Mouse (Mus musculus) thymus, postnatal 36 days (tissue): ENCODE measurements around the gene Plac8.
A peak's percentile ranks its signal among the peaks of the same experiment; 100 is the strongest.

ENCODE experiments used
- DNase-seq, 2 experiments: peaks; one replicate each; pipeline ENCODE4 v3.0.0; 2022; ENCODE audit warnings: mixed read lengths in 2 of 2

Plac8 gene

DNA sequence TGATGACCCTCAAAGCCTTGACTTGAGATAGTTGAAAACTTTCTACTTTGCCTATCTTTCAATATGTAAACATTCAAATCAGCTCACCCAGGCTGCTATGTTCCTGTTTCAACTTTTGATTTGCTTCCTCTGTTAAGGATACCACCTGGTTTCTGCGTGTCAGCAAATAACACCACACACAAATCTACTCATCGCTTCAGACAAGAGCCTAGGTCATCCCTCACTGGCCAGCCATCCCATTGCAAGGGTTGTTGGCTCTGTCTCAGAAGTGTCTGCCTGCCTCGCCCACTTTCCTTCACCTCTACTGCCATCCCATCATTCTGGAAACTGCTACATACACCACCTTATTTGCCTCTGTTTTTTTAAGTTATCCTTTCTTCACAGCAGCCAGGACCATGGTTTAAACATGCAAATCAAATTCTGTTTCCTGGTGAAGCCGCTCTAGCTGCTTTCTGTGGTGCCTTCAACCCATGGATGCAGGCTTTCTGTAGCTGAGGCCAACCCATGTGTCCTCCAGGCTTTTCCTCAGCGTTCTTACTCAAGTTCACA lies 6.9 kb upstream of the Plac8 start:
- no peak for DNase-seq

DNA sequence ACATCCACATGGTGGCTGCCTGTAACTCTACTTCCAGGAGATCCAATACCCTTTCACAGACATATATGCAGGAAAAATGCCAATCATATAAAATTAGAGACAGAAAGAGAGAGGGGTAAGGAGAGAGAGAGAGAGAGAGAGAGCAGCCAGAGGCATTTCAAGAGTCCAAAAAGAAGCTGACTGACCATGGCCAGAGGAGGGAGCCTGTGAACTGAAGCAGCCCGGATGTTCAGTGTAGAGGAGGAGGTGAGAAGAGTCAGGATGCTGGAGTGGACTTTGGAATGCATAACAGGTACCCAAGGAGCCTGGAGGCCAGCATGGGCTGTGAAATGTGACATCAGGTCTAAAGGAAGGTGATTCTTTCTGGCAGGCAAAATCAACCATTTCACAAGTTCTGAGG lies 2.7 kb upstream of the Plac8 start:
- DNase-seq = no peak

DNA sequence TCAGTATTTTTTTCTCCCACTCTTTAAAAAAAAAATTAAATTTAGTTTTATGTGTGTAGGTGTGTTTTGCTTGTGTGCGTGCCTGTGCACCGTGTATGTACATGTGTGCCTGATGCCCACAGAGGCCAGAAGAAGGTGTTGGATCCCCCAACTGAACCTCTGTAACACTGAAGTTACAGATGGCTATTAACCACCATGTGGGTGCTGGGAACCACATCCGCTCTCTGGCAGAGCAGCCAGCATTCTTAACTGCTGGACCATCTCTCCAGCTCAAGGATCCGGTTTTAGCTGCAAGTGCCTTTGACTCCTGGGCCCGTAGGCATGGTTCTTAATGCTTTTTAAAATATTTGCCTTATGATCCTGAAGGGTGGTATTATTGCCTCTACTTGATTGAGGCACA lies 1.2 kb upstream of the Plac8 start:
- peak in 1 of 2 experiments; percentile 19 for DNase-seq

DNA sequence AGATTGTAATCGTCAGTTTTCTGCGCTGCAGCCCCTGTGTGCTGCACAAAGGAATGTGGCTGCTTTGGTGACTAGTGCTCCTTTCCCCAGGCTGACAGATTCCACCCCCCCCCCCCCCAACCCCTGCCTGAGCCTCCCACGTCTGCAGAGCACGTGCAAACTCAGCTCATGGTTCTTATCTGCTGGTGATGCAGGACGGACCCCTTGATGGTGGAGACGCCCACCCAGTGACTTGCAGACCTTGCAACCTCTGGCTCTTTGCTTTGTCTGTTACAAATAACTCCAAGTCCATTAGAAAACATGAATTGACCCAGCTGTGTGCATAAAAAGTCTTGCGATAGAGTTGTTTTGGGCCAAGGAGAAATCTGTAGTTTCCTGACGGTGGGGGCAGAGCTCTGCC lies 1.3 kb downstream of the Plac8 start:
- DNase-seq = no peak

DNA sequence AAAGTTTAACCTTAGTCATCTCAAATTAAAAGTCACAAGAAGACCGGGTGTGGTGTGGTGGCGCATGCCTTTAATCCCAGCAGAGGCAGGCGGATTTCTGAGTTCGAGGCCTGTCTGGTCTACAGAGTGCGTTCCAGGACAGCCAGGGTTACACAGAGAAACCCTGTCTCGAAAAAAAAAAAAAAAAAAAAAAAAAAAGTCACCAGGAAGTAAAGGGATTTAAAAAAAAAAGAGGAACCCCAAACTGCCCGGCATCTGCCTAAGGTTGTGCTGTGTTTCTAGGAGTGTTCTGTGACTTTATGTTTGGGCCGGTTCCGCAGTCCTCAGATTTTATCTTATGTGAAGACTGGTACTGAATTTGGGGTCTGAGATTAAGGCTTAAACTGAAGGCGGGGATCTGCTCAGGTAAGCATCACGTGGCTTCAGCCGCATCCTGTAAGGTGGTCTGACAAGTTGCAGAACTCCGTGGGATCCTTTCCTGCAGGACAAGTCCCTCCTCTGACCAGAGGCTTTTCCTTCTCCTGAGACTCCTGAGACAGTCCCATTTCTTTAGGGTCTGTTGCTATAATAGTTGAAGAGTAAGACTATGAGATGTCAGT lies 1.9 kb downstream of the Plac8 start:
- DNase-seq = peak in 1 of 2 experiments; percentile 13

DNA sequence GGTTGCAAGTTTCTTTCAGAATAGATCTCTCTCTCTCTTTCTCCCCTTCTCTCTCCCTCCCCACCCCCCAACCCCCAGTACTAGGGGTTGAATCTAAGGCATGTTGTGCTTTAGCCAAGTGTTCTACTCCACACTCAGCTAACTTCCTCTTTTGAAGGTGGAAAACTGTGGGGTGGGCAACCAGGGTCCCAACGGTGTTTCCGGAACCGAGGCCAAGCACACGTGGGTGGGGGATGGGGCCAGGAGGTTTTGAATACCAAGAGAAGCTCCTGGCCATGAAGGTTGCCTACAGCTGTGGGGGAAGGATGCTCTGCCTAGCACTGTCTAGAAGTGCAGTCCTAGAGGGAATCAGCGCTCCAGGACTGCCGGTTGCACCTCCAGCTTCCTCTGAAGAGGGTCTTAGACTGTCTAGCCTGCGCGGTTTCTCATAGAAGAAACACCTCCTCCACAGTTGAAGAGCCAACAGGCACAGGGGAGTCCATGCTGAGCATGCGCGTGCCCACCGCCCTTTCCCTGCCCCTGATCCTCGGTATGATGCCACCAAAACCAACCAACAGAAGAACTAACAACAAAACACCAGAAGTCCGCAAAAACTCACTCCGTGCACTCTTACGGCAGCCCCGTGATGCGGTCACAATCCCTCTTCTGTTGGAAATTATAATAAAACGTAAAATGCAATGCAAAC lies 2.7 kb downstream of the Plac8 start:
- peak; percentile 29 to 59 for DNase-seq

DNA sequence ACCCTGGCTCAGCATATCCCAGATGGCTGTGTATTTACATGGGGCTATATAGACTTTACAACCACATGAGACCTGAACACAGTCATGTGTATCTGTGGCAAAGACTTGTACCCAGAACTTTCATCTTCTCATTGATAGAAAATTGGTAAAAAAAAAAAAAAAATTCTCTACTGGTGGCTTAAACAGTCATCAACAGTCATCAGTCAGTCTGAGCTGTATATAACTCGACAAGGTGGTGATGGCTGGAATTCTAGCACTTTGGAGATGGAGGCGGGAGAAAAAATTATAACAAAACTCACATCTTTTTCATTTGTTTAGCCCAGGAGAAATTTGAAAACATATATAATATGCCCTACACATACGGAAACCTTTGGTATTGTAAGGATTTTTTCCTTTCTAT lies 3.2 kb downstream of the Plac8 start:
- DNase-seq = no peak

DNA sequence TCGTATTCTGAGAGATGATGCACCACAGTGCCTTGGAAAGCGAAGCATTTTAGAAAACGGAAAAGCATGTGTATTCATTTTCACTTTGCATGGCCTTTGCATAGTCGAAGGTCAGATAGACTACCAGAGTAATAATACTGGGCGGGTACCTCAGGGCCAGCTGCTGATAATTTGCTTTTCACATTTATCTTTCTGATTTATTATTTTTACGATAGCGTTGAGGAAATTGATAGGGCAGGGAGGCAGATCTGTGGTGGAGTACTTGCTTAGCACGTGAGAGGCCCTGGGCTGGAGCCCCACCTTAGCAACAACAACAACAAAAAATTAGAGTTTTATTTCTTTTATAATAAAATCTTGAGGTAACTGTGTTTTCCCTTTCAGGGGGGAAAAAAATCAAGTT lies 3.9 kb downstream of the Plac8 start:
- DNase-seq = no peak

DNA sequence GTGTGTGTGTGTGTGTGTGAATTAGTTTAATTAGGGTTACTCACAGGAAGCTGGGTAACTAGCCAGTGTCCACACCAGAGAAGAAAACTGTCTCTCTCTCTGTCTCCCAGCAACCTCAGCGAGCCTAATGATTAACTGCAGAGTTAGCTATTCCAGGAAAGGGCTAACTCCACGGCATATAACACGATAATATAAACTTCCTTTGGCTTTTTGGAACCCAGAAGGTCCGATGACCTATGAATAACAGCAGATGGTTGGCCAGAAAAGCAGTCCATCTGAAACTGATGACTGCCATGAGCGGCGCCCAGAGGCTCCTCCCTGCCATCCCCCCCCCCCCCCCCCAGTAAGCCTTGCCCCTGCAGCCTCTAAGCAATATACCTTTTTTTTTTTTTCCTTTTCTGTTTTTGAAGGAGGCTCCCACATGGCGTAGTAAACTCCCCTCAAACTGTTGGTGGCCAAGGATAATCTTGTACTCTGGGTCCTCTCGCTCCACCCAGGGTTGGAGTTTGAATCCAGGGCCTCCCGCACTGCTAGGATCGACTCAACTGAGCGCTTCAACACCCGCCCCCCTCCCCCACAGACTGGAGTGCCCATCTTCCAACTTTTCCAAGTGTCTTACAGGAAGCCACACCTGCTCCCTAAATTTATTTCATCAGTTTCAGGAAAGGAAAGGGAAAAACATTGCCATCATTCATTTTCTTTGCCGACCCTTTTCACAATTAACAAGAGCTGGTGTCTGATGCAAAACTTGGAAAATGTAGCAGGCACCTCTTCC lies 4.6 kb downstream of the Plac8 start:
- no peak for DNase-seq

DNA sequence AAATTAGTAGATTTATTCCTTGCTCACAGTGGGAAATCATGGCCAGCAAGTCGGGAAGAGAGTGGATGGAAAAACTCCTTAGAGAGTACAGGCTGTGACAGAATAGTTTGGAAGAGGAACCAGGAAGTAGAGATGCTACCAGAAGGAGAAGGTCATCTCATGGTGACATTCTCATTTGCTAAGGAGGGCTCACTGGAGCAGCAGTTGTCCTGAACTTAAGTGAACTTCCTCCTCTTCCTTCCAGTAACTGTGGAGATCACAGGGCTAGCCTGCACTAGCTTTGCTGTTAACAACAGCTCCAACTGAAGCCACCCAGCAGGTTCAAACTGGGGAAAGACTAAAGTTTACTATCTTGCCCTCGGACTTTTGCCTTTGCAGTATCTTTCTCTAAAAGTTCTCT lies 5.2 kb downstream of the Plac8 start:
- no peak for DNase-seq

DNA sequence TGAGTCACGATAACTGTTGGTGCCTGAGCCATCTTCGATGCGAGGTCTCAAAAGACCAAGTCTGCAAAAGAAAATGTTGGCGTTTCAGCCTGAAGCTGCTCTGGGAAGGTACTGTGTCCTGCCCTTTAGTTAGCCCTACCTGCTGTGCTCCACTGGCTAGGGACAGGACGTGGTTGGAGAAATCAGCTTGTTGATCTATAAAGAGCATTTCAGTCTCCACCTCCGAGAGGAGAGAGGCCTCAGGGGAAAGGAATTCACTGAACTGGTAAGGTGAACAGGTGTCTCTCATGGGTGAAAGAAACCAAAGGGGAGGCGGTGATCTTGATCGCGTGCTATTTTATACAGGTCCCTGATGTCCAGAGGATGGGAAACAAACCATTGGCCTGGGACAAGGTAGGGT lies 9.3 kb downstream of the Plac8 start:
- DNase-seq = no peak

DNA sequence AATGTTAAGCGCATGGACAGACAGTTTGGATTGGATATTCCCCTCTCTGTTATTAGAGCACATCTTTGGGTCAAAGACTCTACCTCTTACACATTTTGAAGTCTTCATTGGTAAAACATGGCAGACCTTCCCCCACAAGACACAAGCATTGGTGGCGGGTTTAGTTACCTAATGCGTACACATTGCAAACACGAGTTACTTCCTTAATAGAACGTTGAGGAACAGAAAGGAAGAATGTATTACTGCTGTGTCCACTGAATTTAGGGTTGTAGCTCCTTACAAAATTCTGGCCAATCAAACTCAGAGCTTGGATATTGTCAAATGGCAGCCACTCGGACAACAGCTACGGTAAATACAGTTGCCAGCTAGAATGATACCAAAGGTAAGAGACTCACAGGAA lies 12.7 kb downstream of the Plac8 start:
- no peak for DNase-seq

DNA sequence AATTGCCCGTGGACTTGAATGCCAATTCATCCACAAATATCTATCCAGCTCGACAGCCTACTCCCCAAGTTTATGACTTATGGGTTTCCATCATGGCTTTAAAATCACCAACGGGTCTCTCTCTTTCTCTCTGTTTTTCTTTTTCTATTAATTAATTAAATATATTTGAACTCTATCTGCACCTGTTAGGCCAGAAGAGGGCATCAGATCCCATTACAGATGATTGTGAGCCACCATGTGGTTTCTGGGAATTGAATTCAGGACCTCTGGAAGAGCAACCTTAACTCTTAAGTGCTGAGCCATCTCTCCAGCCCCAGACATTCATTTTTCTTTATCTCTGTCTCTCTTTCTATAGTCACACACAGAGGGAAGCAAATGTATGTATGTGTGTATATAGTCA lies 13.3 kb downstream of the Plac8 start:
- no peak for DNase-seq

DNA sequence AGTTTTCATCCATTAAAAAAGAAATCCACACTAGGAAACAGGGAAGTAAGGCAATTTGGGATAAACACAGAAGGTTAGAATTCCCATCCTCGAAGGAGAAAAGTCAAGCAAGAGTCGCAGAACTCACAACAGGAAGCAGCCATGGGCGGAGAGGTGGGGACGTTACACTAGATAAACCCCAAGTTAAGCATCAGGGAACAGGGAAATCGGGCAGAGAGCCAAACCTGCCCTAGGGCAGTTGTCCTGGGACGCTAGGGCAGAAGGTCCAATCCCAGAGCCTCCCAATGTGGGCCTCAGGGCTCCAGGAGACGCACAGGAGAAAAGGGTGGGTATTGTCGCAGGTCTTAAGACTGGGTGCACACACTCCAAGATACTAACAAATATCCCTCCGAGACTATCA lies 14.5 kb downstream of the Plac8 start:
- no peak for DNase-seq

DNA sequence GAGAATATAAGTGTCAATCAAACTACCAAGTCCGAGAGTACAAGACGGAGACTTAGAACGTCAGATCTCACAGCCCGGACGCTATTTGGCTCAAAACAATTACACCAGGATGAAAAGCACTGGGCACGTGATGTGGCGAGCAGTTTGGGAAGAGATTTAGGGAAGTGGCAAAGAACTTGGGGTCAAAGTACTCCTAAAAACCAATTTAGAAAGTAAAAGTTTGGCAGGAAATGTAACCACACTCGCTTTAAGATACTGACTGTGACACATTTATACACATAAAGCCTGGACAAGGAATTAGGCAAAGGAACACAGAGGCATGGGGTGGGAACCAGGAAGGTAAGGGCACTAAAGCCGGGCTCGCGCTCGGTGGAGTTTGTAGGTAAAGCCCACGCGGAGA lies 15.0 kb downstream of the Plac8 start:
- DNase-seq = no peak

DNA sequence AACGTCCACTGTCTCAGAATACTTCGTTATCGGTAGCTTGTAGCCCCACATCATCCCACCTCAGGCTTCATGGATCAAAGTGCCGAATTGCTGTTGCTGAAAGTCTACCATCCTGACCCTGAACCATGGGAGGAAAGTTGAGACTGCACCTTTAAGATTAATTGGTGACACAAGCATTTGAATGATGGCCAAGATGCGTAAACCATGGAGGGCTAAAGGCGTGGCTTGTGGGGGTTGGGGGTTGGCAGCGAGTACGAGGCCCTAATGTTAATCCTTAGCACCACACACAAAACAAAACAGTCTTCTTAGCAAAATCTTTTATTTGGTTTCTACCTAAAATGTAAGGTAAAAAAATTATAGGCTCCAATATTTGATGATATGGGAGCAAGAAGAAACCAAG lies 18.6 kb downstream of the Plac8 start:
- DNase-seq = no peak

DNA sequence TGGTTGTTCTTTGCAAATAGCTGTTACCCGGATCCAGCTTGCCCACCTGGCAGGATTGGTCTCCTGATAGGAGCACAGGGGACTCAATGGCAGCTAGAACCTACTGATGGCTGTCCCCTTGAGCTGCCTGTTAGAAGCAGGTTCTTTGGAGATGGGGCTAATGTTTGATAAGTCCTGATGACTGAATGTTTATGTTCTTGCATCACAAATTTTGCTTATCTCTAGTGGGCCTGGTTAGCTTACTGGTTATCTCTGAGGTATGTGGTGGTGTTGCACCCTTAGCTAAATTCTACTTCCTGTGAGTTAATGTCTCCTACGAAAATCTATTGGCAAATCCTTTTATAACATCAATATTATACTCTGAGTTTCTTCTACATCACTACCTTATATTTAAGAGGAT lies 20.1 kb downstream of the Plac8 start:
- DNase-seq = no peak

DNA sequence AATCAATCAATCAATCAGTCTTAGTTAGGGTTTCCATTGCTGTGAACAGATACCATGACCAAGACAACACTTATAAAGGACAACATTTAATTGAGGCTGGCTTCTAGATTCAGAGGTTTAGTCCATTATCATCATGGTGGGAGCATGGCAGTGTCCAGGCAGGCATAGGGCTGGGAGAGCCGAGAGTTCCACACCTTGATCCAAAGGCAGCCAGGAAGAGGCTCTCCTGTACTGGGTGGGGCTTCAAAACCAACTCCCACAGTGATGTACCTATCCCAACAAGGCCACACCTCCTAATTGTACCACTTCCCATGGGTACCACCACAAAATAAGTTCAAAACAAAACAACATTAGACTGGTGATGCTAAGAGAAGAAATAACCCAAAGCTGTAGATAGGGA lies 21.9 kb downstream of the Plac8 start:
- no peak for DNase-seq

DNA sequence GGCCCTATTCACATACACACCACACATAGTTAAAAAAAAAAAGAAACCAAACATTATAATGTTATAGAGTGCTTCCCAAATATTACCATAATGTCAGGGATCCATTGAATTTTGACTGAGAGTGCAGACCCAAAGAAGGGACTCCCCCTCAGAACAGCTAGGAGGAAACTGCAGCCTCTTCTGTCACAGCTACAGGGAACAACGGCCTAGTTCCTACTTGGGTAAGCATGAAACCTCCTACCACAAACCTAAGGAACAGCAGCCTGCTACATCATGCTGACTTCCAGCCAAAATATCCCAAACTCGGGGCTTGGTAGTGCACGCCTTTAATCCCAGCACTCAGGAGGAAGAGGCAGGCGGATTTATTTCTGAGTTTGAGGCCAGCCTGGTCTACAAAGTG lies 22.7 kb downstream of the Plac8 start:
- no peak for DNase-seq

DNA sequence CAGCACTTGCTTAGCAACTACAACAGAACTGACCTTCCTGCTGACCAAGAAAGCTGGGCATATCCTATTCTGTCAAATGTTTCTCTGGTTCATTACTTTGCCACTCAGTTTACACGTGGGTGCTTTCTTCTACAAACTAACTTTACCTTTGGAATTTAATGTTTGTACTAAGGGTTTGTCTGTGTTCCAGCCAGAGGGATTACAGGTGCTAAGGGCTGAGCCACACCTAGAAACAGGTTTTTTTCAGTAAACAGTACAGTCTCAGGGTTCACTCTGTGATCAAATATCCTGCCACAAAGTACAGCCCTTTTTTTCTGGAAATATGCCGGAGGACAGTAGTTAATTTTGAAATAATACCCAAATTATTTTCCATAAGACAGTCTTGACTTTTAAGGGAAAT lies 23.8 kb downstream of the Plac8 start:
- no peak for DNase-seq

DNA sequence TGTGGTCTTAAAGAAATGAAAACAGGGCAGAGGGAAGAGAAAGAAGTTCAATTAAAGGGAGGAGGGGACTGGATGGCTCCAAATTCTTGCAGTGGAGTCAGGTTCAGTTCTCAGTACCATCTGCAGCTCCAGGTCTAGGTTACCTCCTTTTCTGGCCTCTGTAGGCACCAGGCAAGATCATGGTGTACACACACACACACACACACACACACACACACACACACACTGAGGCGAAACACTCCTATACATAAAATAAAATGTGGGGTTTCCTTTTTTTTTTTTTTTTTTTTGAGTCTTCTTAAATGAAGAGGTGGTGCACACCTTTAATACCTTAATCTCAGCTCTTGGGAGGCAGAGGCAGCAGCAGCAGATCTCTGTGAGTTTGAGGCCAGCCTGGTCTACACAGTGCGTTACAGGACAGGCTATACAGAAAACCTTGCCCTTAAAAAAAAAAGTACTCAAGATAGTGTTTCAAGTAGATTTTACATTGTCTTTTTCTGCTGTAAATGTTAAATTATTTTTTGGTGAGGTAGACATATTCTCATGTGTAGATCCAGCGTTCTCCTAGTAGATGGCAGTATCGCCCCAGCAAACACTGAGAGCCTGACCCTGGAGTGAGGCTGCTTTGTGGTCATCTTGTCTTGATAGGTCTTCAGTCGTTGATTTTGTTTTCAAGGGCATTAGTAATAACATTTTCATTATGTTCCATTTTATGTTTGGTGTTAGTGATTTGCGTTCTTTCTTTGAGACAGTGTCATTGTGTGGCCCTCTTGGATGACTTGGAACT lies 25.6 kb downstream of the Plac8 start:
- DNase-seq = no peak

DNA sequence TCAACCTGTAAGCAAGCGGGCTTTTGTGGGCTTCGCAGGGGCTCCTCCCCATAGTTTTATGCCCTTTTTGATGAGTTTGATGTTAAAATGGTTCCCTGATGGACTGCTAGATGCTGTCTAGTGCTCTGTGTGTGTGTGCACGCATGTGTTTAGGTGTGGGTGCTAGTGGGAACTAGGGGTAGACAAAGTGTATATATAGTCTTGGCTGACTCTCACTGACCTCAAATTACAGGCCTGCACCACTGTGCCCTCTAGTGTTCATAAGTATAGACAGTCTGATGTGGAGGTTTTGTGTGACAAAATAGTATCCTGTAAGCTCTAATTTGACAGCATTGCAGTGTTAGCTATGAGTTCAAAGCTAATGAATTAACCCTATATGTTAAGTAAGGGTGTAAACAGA lies 35.4 kb downstream of the Plac8 start:
- no peak for DNase-seq

DNA sequence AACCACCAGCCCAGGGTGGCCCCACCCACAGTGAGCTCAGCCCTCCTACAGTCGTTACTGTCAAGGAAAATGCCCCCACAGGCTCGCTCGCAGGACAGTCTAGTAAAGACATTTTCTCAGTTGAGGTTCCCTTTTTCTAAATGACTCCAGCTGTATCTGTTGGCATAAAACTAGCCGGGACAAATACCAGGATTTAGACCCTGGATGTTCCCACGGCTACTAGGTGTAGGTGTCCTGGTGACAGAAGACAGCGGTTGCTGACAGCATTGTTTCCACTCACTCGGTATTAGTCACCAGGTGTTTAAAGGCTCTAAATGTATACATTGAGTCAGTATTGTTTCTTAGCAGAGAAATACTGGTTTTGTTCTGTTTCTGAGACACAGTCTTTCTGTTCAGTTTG lies 36.2 kb downstream of the Plac8 start:
- no peak for DNase-seq
